Mouse (Mus musculus) small intestine, adult 2 months (tissue): ENCODE measurements around the gene Clpsl2.

ENCODE experiments used
- CTCF ChIP-seq: fragments of 200-500 bp; IDR thresholded peaks from 2 replicates; pipeline ENCODE4 v1.5.1; 2012; ENCODE audit warnings: low read depth, mild to moderate bottlenecking, control low read depth, inconsistent platforms, low read length, moderate library complexity, mixed read lengths; ENCODE audit not compliant: insufficient replicate concordance, insufficient read length; ENCODE audit errors: extremely low read depth
- POLR2A ChIP-seq: fragments of 200-500 bp; IDR thresholded peaks from 2 replicates; pipeline ENCODE4 v1.6.1; 2012; ENCODE audit warnings: low read depth, mild to moderate bottlenecking, control low read depth, inconsistent platforms, low read length, moderate library complexity

DNA sequence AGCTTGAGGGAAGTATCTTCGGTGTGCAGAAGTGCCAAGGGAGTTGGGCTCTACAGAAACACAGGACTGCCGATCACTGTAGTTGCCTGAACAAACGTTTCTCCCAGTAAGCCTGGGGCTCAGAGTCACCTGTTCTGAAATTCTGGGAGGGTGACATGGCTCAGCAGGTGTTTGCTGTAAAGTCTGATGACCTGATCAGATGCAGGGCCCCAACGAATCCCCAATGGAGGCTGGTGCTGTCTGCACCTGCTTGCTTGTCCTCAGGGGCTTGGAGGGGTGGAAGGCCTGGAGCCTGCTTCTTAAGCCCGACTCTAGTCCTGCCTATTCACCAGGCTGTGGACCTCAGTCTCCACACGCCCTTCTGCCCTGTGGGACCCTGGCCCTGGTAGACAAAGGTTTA, 8.6 kb downstream of the Clpsl2 start:
- no peak for TF ChIP-seq CTCF
- TF ChIP-seq POLR2A, result no peak
